Mouse (Mus musculus): ENCODE results near the gene Cped1.

GRCm38 (mm10) chr6:22064341-22064740 lies 78.6 kb downstream of the Cped1 start:
- no peak for TF ChIP-seq CTCF (IDR thresholded peaks at IDR 0.05; ENCODE audit: extremely low read depth, insufficient read depth, low read length)
- no peak for TF ChIP-seq POLR2A (IDR thresholded peaks at IDR 0.05; ENCODE audit: extremely low read depth, insufficient read depth, low read length)
